Mouse (Mus musculus) limb, embryonic 12.5 days (tissue): ENCODE data around the gene Rln3. TPM values are rescaled to one million over a fixed set of nuclear protein-coding genes. Genes with fewer than 3 reads are reported as not detected.
A peak's percentile ranks its signal among the peaks of the same experiment; 100 is the strongest.

Experiments
- ATAC-seq: fragments of 200-750 bp; cut with Nextera tagmentation; 2 replicates; pipeline ENCODE4 v1.8.0; 2017; ENCODE audit warnings: low read depth, moderate TSS enrichment; ENCODE audit not compliant: insufficient number of reproducible peaks, insufficient read depth, low FRiP score, low TSS enrichment
- H3K27ac ChIP-seq: fragments of 300-500 bp; sonication (generic); 2 replicates; pipeline ENCODE4 v1.5.1; 2016; ENCODE audit warnings: mild to moderate bottlenecking, moderate library complexity
- H3K27me3 ChIP-seq: fragments of 300-500 bp; sonication (generic); 2 replicates; pipeline ENCODE4 v1.6.1; 2016; ENCODE audit warnings: mild to moderate bottlenecking, moderate library complexity
- H3K36me3 ChIP-seq: fragments of 300-500 bp; sonication (generic); 2 replicates; pipeline ENCODE4 v1.6.1; 2016; ENCODE audit warnings: mild to moderate bottlenecking, moderate library complexity
- H3K4me1 ChIP-seq: fragments of 300-500 bp; sonication (generic); replicated peaks from 2 replicates; pipeline ENCODE4 v1.6.1; 2016
- H3K4me2 ChIP-seq: fragments of 300-500 bp; sonication (generic); 2 replicates; pipeline ENCODE4 v1.6.1; 2016; ENCODE audit warnings: mild to moderate bottlenecking, moderate library complexity
- H3K4me3 ChIP-seq: fragments of 300-500 bp; sonication (generic); replicated peaks from 2 replicates; pipeline ENCODE4 v1.5.1; 2016; ENCODE audit warnings: mild to moderate bottlenecking
- H3K9ac ChIP-seq: fragments of 300-500 bp; sonication (generic); replicated peaks from 2 replicates; pipeline ENCODE4 v1.6.1; 2016; ENCODE audit warnings: mild to moderate bottlenecking, moderate library complexity
- H3K9me3 ChIP-seq: fragments of 300-500 bp; sonication (generic); 2 replicates; pipeline ENCODE4 v1.6.1; 2016; ENCODE audit warnings: mild to moderate bottlenecking, moderate library complexity
- WGBS: fragments of 180-500 bp; shearing (Covaris S2); methylation state at CpG from one replicate; pipeline ENCODE4 v1.1.7; 2016; 5-methylcytosine and 5-hydroxymethylcytosine counted together
- polyA plus RNA-seq: library from polyadenylated mRNA; unstranded; fragments of >200 nt; fragmentation: Nextera tagmentation; extraction: Ambion mirVana; gene quantifications from 2 replicates; pipeline ENCODE4 v1.2.1, GENCODE M21; 2016

Rln3 gene
- polyA plus RNA-seq, 1 experiment from 2014 or later: not detected

GRCm38 (mm10) chr8:84065037-84065436 is 20.2 kb upstream of the Rln3 start, which contains the start of gene Gm10643:
TSS of gene Gm10643 (minus strand) at chr8:84065137.
- Histone ChIP-seq H3K9ac (peak within 1 kb of the TSS; percentile 68), H3K9me3 (no peaks in the 10 kb centered on the region), H3K4me1 (peaks cover 22% of the 10 kb centered on the region), H3K4me3 (peak within 1 kb of the TSS; percentile 91), H3K4me2 (peak within 1 kb of the TSS; percentile 68), H3K36me3 (no peaks in the 10 kb centered on the region), H3K27me3 (no peaks in the 10 kb centered on the region), H3K27ac (peak within 1 kb of the TSS; percentile 86)
- 87% methylated on average over 1 of the region's 1 CpGs for WGBS
- no peak for ATAC-seq

- H3K4me1 ChIP-seq: peaks cover 12% of the 10 kb centered on the region
- H3K9ac ChIP-seq: no peak overlapping the region
- no peak overlapping the region for H3K4me3 ChIP-seq
- H3K9me3 ChIP-seq: no peaks in the 10 kb centered on the region
- no peaks in the 10 kb centered on the region for H3K36me3 ChIP-seq
- no peak overlapping the region for H3K27ac ChIP-seq
- 71% methylated on average over 8 of the region's 8 CpGs for WGBS
- H3K27me3 ChIP-seq: no peaks in the 10 kb centered on the region
- no peak overlapping the region for H3K4me2 ChIP-seq
- ATAC-seq: no peak
Observed at GRCm38 (mm10) chr8:84063861-84064610, 19.2 kb upstream of the Rln3 start.

GRCm38 (mm10) chr8:84060245-84060644 is 15.4 kb upstream of the Rln3 start:
- no peak overlapping the region for H3K4me2 ChIP-seq
- no peak overlapping the region for H3K9ac ChIP-seq
- no peaks in the 10 kb centered on the region for H3K27me3 ChIP-seq
- H3K9me3 ChIP-seq: 0 out of 2 replicates have a peak, but pooled peaks cover 4% of the 10 kb centered on the region
- H3K27ac ChIP-seq: no peak overlapping the region
- H3K4me3 ChIP-seq: no peak overlapping the region
- H3K36me3 ChIP-seq: no peaks in the 10 kb centered on the region
- no peak for ATAC-seq
- no peaks in the 10 kb centered on the region for H3K4me1 ChIP-seq
- WGBS: 88% methylated on average over 2 of the region's 2 CpGs

- Histone ChIP-seq H3K27me3 (no peaks in the 10 kb centered on the region), H3K4me2 (no peak overlapping the region), H3K9me3 (0 out of 2 replicates have a peak, but pooled peaks cover 5% of the 10 kb centered on the region), H3K9ac (no peak overlapping the region), H3K27ac (no peak overlapping the region), H3K4me1 (no peaks in the 10 kb centered on the region), H3K36me3 (no peaks in the 10 kb centered on the region), H3K4me3 (no peak overlapping the region)
- no peak for ATAC-seq
- 96% methylated on average over 2 of the region's 2 CpGs for WGBS
Observed at GRCm38 (mm10) chr8:84059226-84059625, 14.4 kb upstream of the Rln3 start.

- H3K27ac ChIP-seq: no peak overlapping the region
- H3K4me2 ChIP-seq: no peak overlapping the region
- H3K27me3 ChIP-seq: no peaks in the 10 kb centered on the region
- H3K9me3 ChIP-seq: 0 out of 2 replicates have a peak, but pooled peaks cover 5% of the 10 kb centered on the region
- H3K9ac ChIP-seq: no peak overlapping the region
- no peak for ATAC-seq
- H3K36me3 ChIP-seq: no peaks in the 10 kb centered on the region
- H3K4me3 ChIP-seq: no peak overlapping the region
- no peaks in the 10 kb centered on the region for H3K4me1 ChIP-seq
- 90% methylated on average over 1 of the region's 1 CpGs for WGBS
Observed at GRCm38 (mm10) chr8:84057827-84058226, 13.0 kb upstream of the Rln3 start.

- H3K36me3 ChIP-seq: no peaks in the 10 kb centered on the region
- H3K4me2 ChIP-seq: no peak overlapping the region
- H3K4me1 ChIP-seq: 0 out of 2 replicates have a peak, but pooled peaks cover 7% of the 10 kb centered on the region
- 0 out of 2 replicates have a peak, but pooled peaks cover 5% of the 10 kb centered on the region for H3K9me3 ChIP-seq
- no peak overlapping the region for H3K4me3 ChIP-seq
- no peak overlapping the region for H3K9ac ChIP-seq
- 95% methylated on average over 5 of the region's 5 CpGs for WGBS
- no peak for ATAC-seq
- no peak overlapping the region for H3K27ac ChIP-seq
- H3K27me3 ChIP-seq: 0 out of 2 replicates have a peak, but pooled peaks cover 7% of the 10 kb centered on the region
Observed at GRCm38 (mm10) chr8:84053229-84053628, 8.4 kb upstream of the Rln3 start.

GRCm38 (mm10) chr8:84052746-84053145 is 7.9 kb upstream of the Rln3 start:
- H3K9ac ChIP-seq: no peak overlapping the region
- no peaks in the 10 kb centered on the region for H3K36me3 ChIP-seq
- ATAC-seq: no peak
- H3K27ac ChIP-seq: no peak overlapping the region
- no peak overlapping the region for H3K4me3 ChIP-seq
- H3K9me3 ChIP-seq: 0 out of 2 replicates have a peak, but pooled peaks cover 5% of the 10 kb centered on the region
- no peak overlapping the region for H3K4me2 ChIP-seq
- H3K27me3 ChIP-seq: 0 out of 2 replicates have a peak, but pooled peaks cover 7% of the 10 kb centered on the region
- WGBS: 86% methylated on average over 3 of the region's 3 CpGs
- 0 out of 2 replicates have a peak, but pooled peaks cover 9% of the 10 kb centered on the region for H3K4me1 ChIP-seq

GRCm38 (mm10) chr8:84048171-84048570 is 3.4 kb upstream of the Rln3 start:
- H3K4me1 ChIP-seq: 0 out of 2 replicates have a peak, but pooled peaks cover 9% of the 10 kb centered on the region
- WGBS: 56% methylated on average over 5 of the region's 5 CpGs
- H3K9me3 ChIP-seq: no peaks in the 10 kb centered on the region
- no peak overlapping the region for H3K4me2 ChIP-seq
- 0 out of 2 replicates have a peak, but pooled peaks have one; percentile 15 for ATAC-seq
- H3K36me3 ChIP-seq: no peaks in the 10 kb centered on the region
- no peak overlapping the region for H3K4me3 ChIP-seq
- H3K27ac ChIP-seq: no peak overlapping the region
- no peak overlapping the region for H3K9ac ChIP-seq
- H3K27me3 ChIP-seq: peaks cover 41% of the 10 kb centered on the region

- Histone ChIP-seq H3K27ac (no peak overlapping the region), H3K27me3 (peaks cover 58% of the 10 kb centered on the region), H3K4me3 (no peak overlapping the region), H3K36me3 (no peaks in the 10 kb centered on the region), H3K4me1 (peaks cover 22% of the 10 kb centered on the region), H3K9me3 (no peaks in the 10 kb centered on the region), H3K4me2 (no peak overlapping the region), H3K9ac (no peak overlapping the region)
- no peak for ATAC-seq
- 86% methylated on average over 3 of the region's 3 CpGs for WGBS
Observed at GRCm38 (mm10) chr8:84046505-84046904, 1.7 kb upstream of the Rln3 start.

- no peak for ATAC-seq
- Histone ChIP-seq H3K4me1 (peaks cover 22% of the 10 kb centered on the region), H3K4me2 (no peak overlapping the region), H3K27me3 (peaks cover 81% of the 10 kb centered on the region), H3K36me3 (no peaks in the 10 kb centered on the region), H3K9ac (no peak overlapping the region), H3K27ac (no peak overlapping the region), H3K4me3 (no peak overlapping the region), H3K9me3 (no peaks in the 10 kb centered on the region)
- 4% methylated on average over 7 of the region's 7 CpGs for WGBS
Observed at GRCm38 (mm10) chr8:84044103-84044502, 697 bp downstream of the Rln3 start.

- 35% methylated on average over 12 of the region's 12 CpGs for WGBS
- Histone ChIP-seq H3K27me3 (peaks cover 82% of the 10 kb centered on the region), H3K4me3 (peak overlapping the region; percentile 40), H3K9ac (no peak overlapping the region), H3K4me1 (peaks cover 12% of the 10 kb centered on the region), H3K9me3 (no peaks in the 10 kb centered on the region), H3K27ac (no peak overlapping the region), H3K4me2 (peak overlapping the region; percentile 75), H3K36me3 (no peaks in the 10 kb centered on the region)
- ATAC-seq: no peak
Observed at GRCm38 (mm10) chr8:84042948-84043342, 1.9 kb downstream of the Rln3 start.
